Mouse (Mus musculus) lung, embryonic 14.5 days (tissue): ENCODE results near the gene Akr1d1. TPM values are rescaled to one million over a fixed set of nuclear protein-coding genes. Genes with fewer than 3 reads are reported as not detected.

Experiments used
- ATAC-seq: fragments of 200-750 bp; cut with Nextera tagmentation; 2 replicates; pipeline ENCODE4 v1.8.0; 2017; ENCODE audit warnings: mild to moderate bottlenecking, moderate TSS enrichment, moderate library complexity; ENCODE audit not compliant: insufficient read depth
- DNase-seq: peaks from one replicate; pipeline ENCODE4 v3.0.0-alpha.2; 2015
- H3K27ac ChIP-seq: fragments of 300-500 bp; sonication (generic); 2 replicates; pipeline ENCODE4 v1.5.1; 2014; ENCODE audit warnings: low read depth, mild to moderate bottlenecking, moderate library complexity
- H3K27me3 ChIP-seq: fragments of 300-500 bp; sonication (generic); 2 replicates; pipeline ENCODE4 v1.6.1; 2014; ENCODE audit warnings: low read length, control low read depth; ENCODE audit not compliant: insufficient read depth
- H3K36me3 ChIP-seq: fragments of 300-500 bp; sonication (generic); 2 replicates; pipeline ENCODE4 v1.6.1; 2014; ENCODE audit warnings: control low read depth; ENCODE audit not compliant: insufficient read depth
- H3K4me1 ChIP-seq: fragments of 300-500 bp; sonication (generic); 2 replicates; pipeline ENCODE4 v1.6.1; 2014; ENCODE audit warnings: antibody characterized with exemption, control low read depth; ENCODE audit not compliant: insufficient read depth
- H3K4me2 ChIP-seq: fragments of 300-500 bp; sonication (generic); 2 replicates; pipeline ENCODE4 v1.6.1; 2014; ENCODE audit warnings: mild to moderate bottlenecking
- H3K4me3 ChIP-seq: fragments of 300-500 bp; sonication (generic); 2 replicates; pipeline ENCODE4 v1.5.1; 2014; ENCODE audit warnings: low read depth, low read length
- H3K9ac ChIP-seq: fragments of 300-500 bp; sonication (generic); 2 replicates; pipeline ENCODE4 v1.6.1; 2014
- H3K9me3 ChIP-seq: fragments of 300-500 bp; sonication (generic); 2 replicates; pipeline ENCODE4 v1.6.1; 2016; ENCODE audit warnings: low read depth, low read length, control low read depth
- CTCF ChIP-seq: IDR thresholded peaks from 2 replicates; pipeline ENCODE4 v1.5.1; 2016; ENCODE audit warnings: antibody characterized with exemption, low read depth
- WGBS: fragments of 180-500 bp; shearing (Covaris S2); extraction: QIAGEN DNeasy Blood & Tissue Kit; methylation state at CpG from one replicate; pipeline ENCODE4 v1.1.7; 2014; 5-methylcytosine and 5-hydroxymethylcytosine counted together
- polyA plus RNA-seq: library from polyadenylated mRNA; unstranded; fragments of >200 nt; fragmentation: Nextera tagmentation; extraction: Ambion mirVana; gene quantifications from 2 replicates; pipeline ENCODE4 v1.2.1, GENCODE M21; 2014

Gene Akr1d1
- polyA plus RNA-seq, 1 experiment from 2014 or later: not detected

GRCm38 (mm10) chr6:37592101-37593032 is 62.4 kb downstream of the Akr1d1 start:
- peak; percentile 62 for TF ChIP-seq CTCF
- no peak overlapping the region for H3K4me3 ChIP-seq
- no peaks in the 10 kb centered on the region for H3K9me3 ChIP-seq
- no peak overlapping the region; the same call in 1 of the 2 replicates for H3K27ac ChIP-seq
- 58% methylated on average over 19 of the region's 19 CpGs for WGBS
- DNase-seq (peak; percentile 70), ATAC-seq (0 out of 2 replicates have a peak, but pooled peaks have one; percentile 26)
- no peak overlapping the region for H3K9ac ChIP-seq
- no peaks in the 10 kb centered on the region for H3K27me3 ChIP-seq
- H3K4me1 ChIP-seq: peaks cover 3% of the 10 kb centered on the region; the same call in 1 of the 2 replicates
- H3K4me2 ChIP-seq: no peak overlapping the region
- no peaks in the 10 kb centered on the region for H3K36me3 ChIP-seq

- Histone ChIP-seq H3K4me3 (no peak overlapping the region), H3K9ac (no peak overlapping the region), H3K9me3 (no peaks in the 10 kb centered on the region), H3K4me1 (peaks cover 3% of the 10 kb centered on the region; the same call in 1 of the 2 replicates), H3K4me2 (no peak overlapping the region), H3K36me3 (no peaks in the 10 kb centered on the region), H3K27me3 (no peaks in the 10 kb centered on the region), H3K27ac (no peak overlapping the region)
- DNase-seq (no peak), ATAC-seq (no peak)
- TF ChIP-seq CTCF: no peak
- WGBS: 70% methylated on average over 6 of the region's 6 CpGs
Observed at GRCm38 (mm10) chr6:37593033-37593374, 63.0 kb downstream of the Akr1d1 start.

DNA sequence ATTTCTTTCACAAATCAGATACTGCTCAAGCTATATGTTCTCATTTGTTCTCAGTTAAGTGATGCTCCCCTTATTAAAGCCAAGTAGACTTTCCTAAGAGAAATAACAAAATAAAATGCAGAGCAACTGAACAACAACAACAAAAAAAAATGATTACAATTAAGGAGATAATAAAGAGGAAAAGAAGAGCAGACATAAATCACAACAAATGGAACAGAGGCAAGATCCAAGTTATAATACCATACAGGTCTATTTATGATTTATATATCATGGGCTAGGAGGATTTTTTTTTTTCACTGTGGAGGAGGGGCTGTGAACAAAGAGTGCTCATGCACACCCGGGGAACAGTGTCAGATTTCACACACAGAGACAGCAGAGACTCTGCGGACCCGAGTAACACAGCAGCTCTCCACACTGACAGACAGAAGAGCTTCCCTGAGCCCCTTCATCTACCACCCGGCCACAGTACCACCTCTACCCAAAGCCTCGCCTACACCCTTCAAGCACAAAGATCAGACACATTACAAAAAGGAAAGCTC is 63.6 kb downstream of the Akr1d1 start:
- Histone ChIP-seq H3K4me2 (no peak overlapping the region), H3K4me1 (peaks cover 3% of the 10 kb centered on the region; the same call in 1 of the 2 replicates), H3K27me3 (no peaks in the 10 kb centered on the region), H3K27ac (no peak overlapping the region), H3K9ac (no peak overlapping the region), H3K9me3 (no peaks in the 10 kb centered on the region), H3K4me3 (no peak overlapping the region), H3K36me3 (no peaks in the 10 kb centered on the region)
- 12% methylated on average over 5 of the region's 5 CpGs for WGBS
- TF ChIP-seq CTCF: no peak
- ATAC-seq: no peak; the same call in 1 of the 2 replicates
- peak; percentile 15 for DNase-seq

GRCm38 (mm10) chr6:37597088-37597487 is 67.1 kb downstream of the Akr1d1 start:
- ATAC-seq (no peak), DNase-seq (peak; percentile 22)
- peaks cover 2% of the 10 kb centered on the region; the same call in 1 of the 2 replicates for H3K4me1 ChIP-seq
- H3K36me3 ChIP-seq: no peaks in the 10 kb centered on the region
- no peaks in the 10 kb centered on the region for H3K27me3 ChIP-seq
- no peak overlapping the region for H3K4me2 ChIP-seq
- no peaks in the 10 kb centered on the region for H3K9me3 ChIP-seq
- H3K4me3 ChIP-seq: no peak overlapping the region
- H3K27ac ChIP-seq: no peak overlapping the region
- no peak overlapping the region for H3K9ac ChIP-seq
- no peak for TF ChIP-seq CTCF
- 34% methylated on average over 2 of the region's 2 CpGs for WGBS

DNA sequence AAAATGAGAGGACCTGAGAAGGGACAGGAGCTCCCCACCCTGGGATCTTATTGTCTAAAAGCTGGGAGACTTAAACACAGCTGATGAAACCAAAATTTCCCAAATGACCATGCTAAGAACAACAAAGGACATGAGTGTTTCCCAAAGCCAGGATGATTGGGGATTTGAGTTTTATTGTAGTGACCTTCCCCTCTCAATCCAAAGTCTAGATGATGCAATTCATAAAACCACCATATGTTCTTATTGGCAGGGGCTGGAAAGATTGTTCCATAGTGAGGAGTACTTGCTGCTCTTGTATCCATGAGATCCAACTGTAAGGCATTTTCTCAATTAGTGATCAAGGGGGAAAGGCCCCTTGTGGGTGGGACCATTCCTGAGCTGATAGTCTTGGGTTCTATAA is 68.1 kb downstream of the Akr1d1 start:
- Histone ChIP-seq H3K9me3 (no peaks in the 10 kb centered on the region), H3K4me2 (no peak overlapping the region), H3K9ac (no peak overlapping the region), H3K27ac (no peak overlapping the region), H3K36me3 (no peaks in the 10 kb centered on the region), H3K4me1 (no peaks in the 10 kb centered on the region; the same call in 1 of the 2 replicates), H3K27me3 (no peaks in the 10 kb centered on the region), H3K4me3 (no peak overlapping the region)
- ATAC-seq (no peak), DNase-seq (no peak)
- TF ChIP-seq CTCF: no peak

GRCm38 (mm10) chr6:37600976-37601498 is 71.1 kb downstream of the Akr1d1 start:
- Histone ChIP-seq H3K27ac (no peak overlapping the region), H3K27me3 (no peaks in the 10 kb centered on the region), H3K4me1 (no peaks in the 10 kb centered on the region), H3K36me3 (no peaks in the 10 kb centered on the region), H3K4me3 (no peak overlapping the region), H3K9me3 (no peaks in the 10 kb centered on the region), H3K9ac (no peak overlapping the region), H3K4me2 (no peak overlapping the region)
- TF ChIP-seq CTCF: no peak
- ATAC-seq: no peak
- WGBS: 73% methylated on average over 7 of the region's 7 CpGs
- DNase-seq: no peak
